Mouse (Mus musculus): ENCODE results near the gene Myo10. TPM values are rescaled to one million over a fixed set of nuclear protein-coding genes. Genes with fewer than 3 reads are reported as not detected.

Myo10 gene
- total RNA-seq, 2 experiments from 2014 or later: 71.0 to 72.9 TPM

- DNase-seq (ENCODE audit: low spot score in 2 of 2): no peak
These were observed 138.7 kb downstream of the Myo10 start for GRCm38 (mm10) chr15:25761049-25761448.

- no peak for DNase-seq (ENCODE audit: low spot score in 2 of 2)
These were observed 139.5 kb downstream of the Myo10 start for GRCm38 (mm10) chr15:25761800-25762211.

- peak in 1 of 2 experiments; percentile 40 for DNase-seq (ENCODE audit: low spot score in 2 of 2)
These were observed 140.0 kb downstream of the Myo10 start for GRCm38 (mm10) chr15:25762306-25762705.

GRCm38 (mm10) chr15:25763106-25763505 is 140.8 kb downstream of the Myo10 start:
- DNase-seq (ENCODE audit: low spot score in 2 of 2): no peak

GRCm38 (mm10) chr15:25764653-25765352 is 142.5 kb downstream of the Myo10 start:
- DNase-seq (ENCODE audit: low spot score in 2 of 2): no peak

- DNase-seq (ENCODE audit: low spot score in 2 of 2): no peak
These were observed 145.5 kb downstream of the Myo10 start for GRCm38 (mm10) chr15:25767777-25768176.

GRCm38 (mm10) chr15:25769524-25770255 is 147.4 kb downstream of the Myo10 start:
- no peak for DNase-seq (ENCODE audit: low spot score in 2 of 2)

- DNase-seq (ENCODE audit: low spot score in 2 of 2): no peak
These were observed 149.5 kb downstream of the Myo10 start for GRCm38 (mm10) chr15:25771782-25772181.

- DNase-seq (ENCODE audit: low spot score in 2 of 2): peak in 1 of 2 experiments; percentile 66
These were observed 151.6 kb downstream of the Myo10 start for GRCm38 (mm10) chr15:25773711-25774513.

- no peak for DNase-seq (ENCODE audit: low spot score in 2 of 2)
These were observed 156.6 kb downstream of the Myo10 start for GRCm38 (mm10) chr15:25778937-25779336.

GRCm38 (mm10) chr15:25779522-25780191 is 157.3 kb downstream of the Myo10 start:
- DNase-seq (ENCODE audit: low spot score in 2 of 2): no peak

GRCm38 (mm10) chr15:25781053-25781452 is 158.7 kb downstream of the Myo10 start:
- no peak for DNase-seq (ENCODE audit: low spot score in 2 of 2)

GRCm38 (mm10) chr15:25785456-25786390 is 163.4 kb downstream of the Myo10 start:
- no peak for DNase-seq (ENCODE audit: low spot score in 2 of 2)

GRCm38 (mm10) chr15:25787406-25787805 is 165.1 kb downstream of the Myo10 start:
- no peak for DNase-seq (ENCODE audit: low spot score in 2 of 2)

GRCm38 (mm10) chr15:25787965-25788364 is 165.6 kb downstream of the Myo10 start:
- no peak for DNase-seq (ENCODE audit: low spot score in 2 of 2)

GRCm38 (mm10) chr15:25788565-25788964 is 166.2 kb downstream of the Myo10 start:
- no peak for DNase-seq (ENCODE audit: low spot score in 2 of 2)

- no peak for DNase-seq (ENCODE audit: low spot score in 2 of 2)
These were observed 166.9 kb downstream of the Myo10 start for GRCm38 (mm10) chr15:25789241-25789640.

- DNase-seq (ENCODE audit: low spot score in 2 of 2): no peak
These were observed 169.5 kb downstream of the Myo10 start for GRCm38 (mm10) chr15:25791660-25792353.

GRCm38 (mm10) chr15:25794123-25794522 is 171.8 kb downstream of the Myo10 start:
- no peak for DNase-seq (ENCODE audit: low spot score in 2 of 2)

Data from gastrocnemius, postnatal 4 days (tissue).